Mouse (Mus musculus) thymus, adult 18-20 months (tissue): Measurements from ENCODE around the gene Slc39a9.

Experiments
- DNase-seq, 2 experiments: peaks; one replicate each; pipeline ENCODE4 v3.0.0; 2022; ENCODE audit warnings: mixed read lengths in 2 of 2

Gene Slc39a9

GRCm38 (mm10) chr12:80643693-80644505 lies at the start of gene Slc39a9, which contains the start of gene Erh:
Slc39a9 (plus strand) TSS chr12:80643883.
Erh (minus strand) TSS chr12:80644341.
- DNase-seq = peak; percentile 84 to 91

- no peak for DNase-seq
These were observed 49.5 kb upstream of the Slc39a9 start for GRCm38 (mm10) chr12:80594141-80594540.

DNA sequence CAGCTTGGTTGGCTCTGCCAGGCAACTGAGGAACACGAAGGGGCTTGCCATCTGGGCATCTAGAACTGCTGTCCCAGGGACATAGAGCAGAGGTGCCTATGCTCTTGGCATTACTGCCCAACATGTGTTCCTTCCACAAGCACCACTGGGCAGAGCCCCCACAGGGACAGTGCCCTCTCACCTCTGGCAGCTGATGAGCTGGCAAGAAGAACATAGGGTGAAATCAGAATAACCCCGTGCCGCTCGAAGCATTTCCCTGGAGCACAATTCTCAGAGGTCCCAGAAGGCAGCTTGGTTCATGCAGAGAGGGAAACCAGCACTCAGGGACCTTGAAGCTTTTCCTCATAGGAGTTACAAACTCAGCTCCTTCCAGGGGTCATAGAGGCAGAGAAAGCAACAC lies 48.9 kb upstream of the Slc39a9 start:
- no peak for DNase-seq

- DNase-seq = no peak
These were observed 48.1 kb upstream of the Slc39a9 start for GRCm38 (mm10) chr12:80595566-80595965.

DNA sequence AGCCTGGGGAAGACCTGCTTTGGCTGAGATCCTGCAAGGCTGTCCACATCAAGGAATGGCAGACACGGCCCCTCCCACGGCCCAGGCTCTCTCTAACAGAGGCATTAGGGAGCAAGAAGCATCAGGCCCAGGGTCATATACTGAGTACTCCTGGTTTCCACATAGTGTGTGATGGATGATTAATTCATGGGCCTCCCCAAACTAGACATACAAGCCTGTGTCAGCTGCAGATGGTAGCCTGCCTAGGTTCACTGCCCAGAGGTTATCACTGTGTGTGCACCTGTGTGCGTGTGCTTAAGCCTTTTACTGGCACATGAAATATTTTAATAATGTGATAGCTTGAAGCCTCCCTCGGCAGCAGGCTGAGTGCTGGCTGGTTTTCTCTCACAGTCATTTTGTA lies 47.7 kb upstream of the Slc39a9 start:
- DNase-seq = no peak

GRCm38 (mm10) chr12:80598236-80598635 lies 45.4 kb upstream of the Slc39a9 start:
- DNase-seq = no peak

GRCm38 (mm10) chr12:80598756-80599155 lies 44.9 kb upstream of the Slc39a9 start:
- DNase-seq = no peak

DNA sequence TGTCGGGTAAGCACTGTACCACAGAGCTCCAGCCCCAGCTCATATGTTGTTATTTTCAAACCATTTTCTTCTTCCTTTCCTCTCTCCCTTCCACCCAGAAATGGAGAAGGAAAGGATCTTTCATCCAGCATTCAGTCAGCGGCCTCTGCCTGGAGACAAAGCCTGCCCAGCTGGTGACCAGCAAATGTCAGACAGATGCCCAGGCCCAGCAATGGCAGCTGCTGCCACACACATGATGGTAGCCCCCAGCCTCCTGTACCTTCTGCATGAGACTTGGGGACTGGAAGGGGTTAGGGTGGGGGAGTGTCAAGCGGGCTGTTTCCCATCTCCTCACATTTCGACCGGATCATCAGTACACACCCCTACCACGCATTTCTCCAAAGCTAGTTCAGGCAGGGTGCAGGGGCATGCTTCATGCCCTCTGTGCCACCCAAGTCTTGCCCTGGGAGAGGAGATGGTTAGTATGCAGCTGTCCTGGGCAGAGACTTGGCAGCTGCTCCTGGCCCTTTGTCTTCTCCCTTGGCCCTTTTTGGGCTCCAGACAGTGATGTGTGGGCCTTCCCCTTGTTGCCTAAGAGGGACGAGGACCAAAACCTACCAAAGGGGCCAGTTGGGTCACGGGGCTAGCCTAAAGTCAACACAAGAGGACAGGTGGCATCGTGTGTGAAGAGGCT lies 42.0 kb upstream of the Slc39a9 start:
- DNase-seq = no peak

DNA sequence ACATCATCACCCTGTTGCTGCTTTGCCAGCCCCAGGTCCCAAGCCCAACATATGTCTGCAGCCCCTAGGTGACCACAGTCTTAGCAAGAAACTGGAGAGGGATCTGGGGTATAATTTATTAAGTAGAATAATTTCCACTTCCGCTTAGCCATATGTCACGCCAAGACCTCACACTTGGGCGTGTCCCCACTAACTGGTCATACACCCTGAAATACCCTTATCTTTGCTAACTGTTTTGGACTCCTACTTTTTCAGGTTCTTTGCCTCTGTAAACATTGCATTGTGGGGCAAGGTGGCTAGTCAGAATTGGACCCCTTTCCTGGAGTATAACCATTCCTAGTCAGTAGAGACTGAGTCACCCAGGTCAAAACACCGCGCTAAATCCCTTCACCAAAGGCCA lies 41.3 kb upstream of the Slc39a9 start:
- DNase-seq = no peak

DNA sequence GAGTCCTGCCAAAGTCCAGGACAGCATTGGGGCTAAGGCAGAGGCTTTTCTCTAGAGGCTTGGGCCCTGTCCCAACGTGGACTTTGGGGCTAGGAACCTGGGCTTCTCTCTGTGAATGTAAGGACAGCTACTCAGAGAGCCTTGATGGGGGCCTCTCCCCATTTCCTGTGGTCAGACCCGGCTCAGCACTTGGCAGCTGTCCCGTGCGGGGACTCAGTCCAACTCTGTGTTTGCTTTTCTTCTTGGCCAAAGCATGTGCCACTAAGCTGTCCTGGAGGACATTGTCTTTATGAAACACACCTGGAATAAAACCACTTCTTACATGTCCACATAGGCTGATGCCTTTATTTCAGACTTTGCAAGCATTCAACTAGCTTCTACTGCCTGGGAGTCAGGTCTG lies 40.1 kb upstream of the Slc39a9 start:
- no peak for DNase-seq

GRCm38 (mm10) chr12:80604218-80604617 lies 39.5 kb upstream of the Slc39a9 start:
- DNase-seq = no peak

DNA sequence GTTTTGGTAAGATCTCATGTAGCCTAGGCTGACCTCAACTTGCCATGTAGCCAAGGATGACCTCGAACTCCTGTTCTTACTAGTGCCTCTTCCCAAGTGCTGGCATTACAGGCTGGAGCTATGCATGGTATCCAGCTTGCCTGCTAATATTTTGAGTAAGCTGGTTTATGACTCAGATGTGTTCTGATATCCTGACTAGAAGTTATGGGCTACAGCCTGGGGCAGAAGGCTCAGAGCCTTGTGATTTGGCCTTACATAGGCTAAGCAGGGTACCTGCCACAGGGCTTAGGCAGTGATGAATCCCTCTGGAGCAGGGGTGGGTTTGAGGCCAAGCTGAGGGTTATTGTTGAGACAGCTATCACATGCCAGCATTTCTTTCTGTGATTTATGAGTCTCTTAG lies 35.1 kb upstream of the Slc39a9 start:
- no peak for DNase-seq

GRCm38 (mm10) chr12:80609928-80610327 lies 33.8 kb upstream of the Slc39a9 start:
- DNase-seq = no peak

DNA sequence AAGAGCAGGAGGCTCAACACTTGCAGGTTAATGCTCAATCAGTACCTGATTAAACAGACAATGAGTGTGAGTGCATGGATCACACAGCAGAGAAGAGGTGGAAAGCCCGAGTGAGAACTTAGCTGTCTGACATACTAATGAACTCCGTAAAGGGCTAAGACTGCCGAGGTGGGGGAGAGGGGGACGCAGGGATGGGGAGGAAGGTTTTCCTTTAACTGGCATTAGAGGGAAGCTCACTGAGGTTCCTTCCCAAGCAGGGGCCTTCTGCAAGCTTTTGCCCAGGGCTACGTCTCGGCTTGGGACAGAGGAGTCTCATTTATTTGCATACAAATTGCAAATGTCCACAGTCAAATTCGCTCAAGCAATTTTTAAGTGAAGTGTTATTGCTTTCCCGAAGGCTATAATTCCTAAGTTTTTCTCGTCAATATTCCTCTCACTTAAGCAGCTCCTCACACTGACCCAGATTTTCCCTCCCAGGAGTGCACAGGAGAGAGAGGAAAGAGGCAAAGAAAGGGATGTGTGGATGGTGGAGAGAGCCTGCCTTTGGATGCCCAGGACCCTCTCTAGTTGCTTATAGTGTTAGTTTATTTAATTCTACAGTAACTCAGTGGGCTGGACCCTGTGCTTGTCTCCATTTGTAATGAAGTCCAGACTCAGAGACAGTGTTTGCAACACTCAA lies 31.4 kb upstream of the Slc39a9 start:
- DNase-seq = no peak

DNA sequence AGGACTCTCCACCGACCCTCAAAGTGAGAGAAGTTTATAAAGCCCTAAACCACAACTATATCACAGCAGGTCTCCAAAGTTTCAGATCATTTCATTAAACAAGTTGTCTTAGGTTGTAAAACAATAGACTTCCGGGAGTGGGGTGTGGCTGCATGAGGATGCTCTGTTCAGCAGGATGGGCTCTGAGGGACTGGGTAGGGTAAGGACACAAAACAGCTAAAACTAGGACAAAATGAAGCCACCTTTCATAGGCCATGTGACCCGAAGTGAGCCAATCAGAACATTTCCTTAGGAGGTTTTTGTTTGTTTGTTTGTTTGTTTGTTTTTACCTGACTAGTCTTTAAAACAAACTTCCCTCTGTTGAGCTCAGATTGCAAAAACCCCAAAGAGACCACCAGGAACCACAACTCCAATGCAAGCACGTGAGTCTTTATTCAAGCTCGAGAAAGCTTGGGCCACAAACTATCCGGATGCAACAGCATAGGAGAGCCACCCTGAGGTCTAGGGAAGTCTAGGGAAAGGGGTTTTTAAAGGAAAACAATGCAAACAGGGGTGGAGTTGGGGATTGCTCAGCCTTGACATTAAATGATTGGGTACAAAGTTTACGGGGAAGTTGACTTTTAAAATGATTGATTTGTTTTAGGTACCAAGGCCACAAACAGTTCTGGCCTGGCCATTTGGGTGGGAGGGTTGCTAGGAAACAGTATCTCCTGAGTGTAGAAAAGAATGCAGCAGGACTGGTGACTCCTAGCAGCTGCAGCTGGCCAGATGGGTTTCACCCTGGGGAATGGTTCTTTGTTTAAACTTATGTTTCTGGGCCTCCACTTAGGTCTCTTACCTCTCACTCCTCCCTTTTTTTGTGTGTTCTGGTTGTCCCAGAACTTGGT lies 28.1 kb upstream of the Slc39a9 start:
- DNase-seq = no peak

DNA sequence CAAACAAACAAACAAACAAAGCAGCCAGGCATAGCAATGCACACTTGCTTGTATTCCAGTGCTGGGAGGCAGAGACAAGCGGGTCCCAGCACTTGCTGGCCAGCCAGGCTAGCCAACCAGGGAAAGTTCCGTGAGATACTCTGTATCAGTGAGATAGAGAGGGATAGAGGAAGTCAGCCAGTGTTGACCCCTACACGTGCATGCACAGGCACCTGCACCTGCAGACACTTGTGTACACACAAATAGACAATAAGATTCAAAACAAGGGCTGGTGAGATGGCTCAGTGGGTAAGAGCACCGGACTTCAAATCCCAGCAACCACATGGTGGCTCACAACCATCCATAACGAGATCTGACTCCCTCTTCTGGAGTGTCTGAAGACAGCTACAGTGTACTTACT lies 23.2 kb upstream of the Slc39a9 start:
- DNase-seq = no peak

DNA sequence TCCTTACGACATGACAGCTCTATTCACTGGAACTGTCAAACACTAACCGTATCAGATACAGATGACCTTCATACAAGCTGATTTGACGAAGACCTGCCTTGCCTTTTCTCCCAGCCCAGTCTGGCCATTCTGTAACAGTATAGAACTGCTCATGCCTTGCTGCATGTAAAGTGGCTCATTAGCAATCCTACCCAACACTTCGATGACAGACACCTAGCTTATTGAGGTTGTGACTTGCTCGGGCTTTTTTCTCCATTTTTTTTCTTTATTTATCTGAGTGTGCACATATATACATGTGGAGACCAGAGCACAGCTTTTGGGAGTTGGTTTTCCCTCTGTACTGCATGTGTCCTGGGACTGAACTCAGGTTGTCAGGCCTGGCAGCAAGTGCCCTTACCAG lies 11.9 kb upstream of the Slc39a9 start:
- DNase-seq = no peak

GRCm38 (mm10) chr12:80642725-80643692 lies 674 bp upstream of the Slc39a9 start:
- DNase-seq = peak; percentile 28 to 45

GRCm38 (mm10) chr12:80644506-80644868 lies 804 bp downstream of the Slc39a9 start:
- no peak for DNase-seq

GRCm38 (mm10) chr12:80646377-80646776 lies 2.7 kb downstream of the Slc39a9 start:
- no peak for DNase-seq

- no peak for DNase-seq
These were observed 10.4 kb downstream of the Slc39a9 start for GRCm38 (mm10) chr12:80653951-80654658.
